Mouse (Mus musculus): ENCODE data around the gene Mindy1.

DNA sequence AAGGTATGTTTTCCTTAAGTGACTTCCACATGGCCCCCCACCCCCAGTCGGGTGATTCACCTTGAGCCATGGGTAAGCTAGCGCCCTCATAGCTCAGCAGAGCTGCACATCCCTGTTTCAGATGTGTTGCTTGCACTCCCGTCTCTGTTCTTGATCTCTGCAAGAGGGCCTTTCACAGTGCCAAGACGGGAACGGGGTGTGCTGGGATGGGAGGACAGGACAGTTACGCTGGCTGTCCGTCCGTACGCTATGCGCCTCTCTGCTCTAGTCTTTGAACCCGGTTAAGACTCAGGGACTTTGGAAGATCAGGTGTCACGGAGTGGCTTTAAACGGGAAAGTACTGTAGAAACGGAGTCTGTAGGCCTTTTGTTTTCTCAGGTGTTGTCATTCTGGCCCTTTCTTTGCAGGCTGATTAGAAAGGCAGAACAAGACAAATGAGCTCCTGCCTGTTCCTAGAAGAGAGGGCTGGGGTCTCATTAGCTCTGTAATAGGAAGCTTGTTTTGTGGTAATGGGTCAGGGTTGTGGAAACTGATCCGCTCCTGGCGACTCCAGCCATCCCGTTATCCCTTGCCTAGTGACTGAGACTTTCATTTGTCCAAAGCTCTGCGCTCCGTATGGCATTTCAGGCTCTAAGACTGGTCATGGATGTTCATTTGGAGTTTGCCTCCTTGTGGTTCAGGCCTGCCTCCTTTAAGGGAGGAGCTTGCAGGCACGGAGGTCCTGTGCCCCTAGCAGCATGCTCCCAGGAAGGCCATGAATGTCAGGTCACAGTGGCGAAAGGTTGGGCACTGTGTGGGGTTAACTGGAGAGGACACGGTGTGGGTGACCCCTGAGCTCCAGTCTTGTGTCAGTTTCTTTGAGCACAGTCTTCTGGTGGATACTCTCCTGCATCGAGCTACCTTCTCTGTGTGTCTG is 45.5 kb upstream of the Mindy1 start:
- TF ChIP-seq CTCF (IDR thresholded peaks at IDR 0.05; ENCODE audit: control insufficient read depth, insufficient read depth, low read length) (no peak), POLR2A (IDR thresholded peaks at IDR 0.05; ENCODE audit: borderline replicate concordance, control insufficient read depth, low read depth, low read length) (no peak)

All from bone marrow, adult 2 months (tissue).